8 mouse cellular contexts compared by ENCODE assay signal in the genomic region with DNA sequence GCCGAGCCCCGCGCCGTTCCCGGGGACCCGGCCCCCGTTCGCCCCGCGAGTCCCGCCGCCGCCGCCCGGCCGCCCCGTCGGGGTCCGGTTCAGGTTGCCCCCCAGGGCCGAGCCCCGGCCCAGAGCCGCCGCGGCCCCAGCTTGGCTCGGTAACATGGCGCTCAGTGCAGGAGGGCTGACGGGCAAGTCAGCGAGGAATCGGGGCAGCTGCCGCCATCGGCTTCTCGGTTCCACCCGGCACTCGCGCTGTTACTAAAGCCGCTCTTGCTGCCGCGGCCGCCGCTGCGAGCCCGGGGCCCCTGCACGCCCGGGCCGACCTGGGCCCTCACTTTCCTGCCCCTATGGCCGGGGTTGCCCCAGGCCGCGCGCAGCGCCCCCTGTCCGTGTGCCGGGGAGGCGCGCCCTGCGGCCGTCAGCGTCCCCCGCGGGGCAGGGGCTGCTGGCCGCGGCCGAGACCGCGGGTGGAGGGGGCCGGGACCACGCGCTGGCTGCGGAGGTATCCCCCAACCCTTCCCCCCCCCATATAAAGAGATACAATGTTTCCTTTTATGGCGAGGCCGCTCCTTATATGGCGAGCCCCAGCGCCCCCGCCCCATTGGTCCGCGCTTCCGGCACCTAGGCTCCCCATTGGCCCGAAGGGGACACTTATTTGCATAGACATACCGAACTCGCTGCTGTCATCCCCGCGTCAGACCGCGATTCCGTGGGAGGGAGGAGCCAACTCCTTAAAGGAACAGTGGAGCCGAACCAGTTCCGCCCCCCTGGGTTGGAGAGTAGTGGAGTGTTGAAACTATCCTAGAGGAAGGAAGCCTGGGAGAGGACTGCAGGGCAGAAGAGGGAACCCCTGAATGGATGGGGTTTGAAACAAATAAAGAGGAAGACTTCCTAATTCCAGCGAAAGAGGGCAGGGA. TPM values are rescaled to one million over a fixed set of nuclear protein-coding genes. Genes with fewer than 3 reads are reported as not detected.
A peak's percentile ranks its signal among the peaks of the same experiment; 100 is the strongest.
DNase-seq lines count a peak whose midpoint lies in the region; ATAC-seq and TF ChIP-seq lines count a peak whose summit lies in the region.

A gene (minus strand): TSS at position 503 of the 911 bp plus-strand sequence.

- ATAC-seq in erythroid progenitor cell, adult 5-6 weeks (replicated peaks; ENCODE audit: low FRiP score, poor library complexity, severe bottlenecking), result peak; percentile 95
- ATAC-seq in heart, embryonic 12.5 days (ENCODE audit: insufficient number of reproducible peaks, low FRiP score), result peak; percentile 93
- ATAC-seq in kidney, postnatal 0 days (replicated peaks; ENCODE audit: low FRiP score, low read depth), result peak; percentile 92
- peak; percentile 95 for ATAC-seq in liver, embryonic 11.5 days (replicated peaks; ENCODE audit: low FRiP score)
- ATAC-seq in stomach, embryonic 14.5 days (ENCODE audit: insufficient number of reproducible peaks, insufficient read depth, low FRiP score, low read depth), result peak; percentile 95

- peak; percentile 98 for DNase-seq in CD4-positive helper T cell, adult 2 months (ENCODE audit: low read depth, low spot score)
- peak; percentile 98 for DNase-seq in brain, embryonic 18.5 days (ENCODE audit: low read depth, low spot score)
- peak; percentile 100 for DNase-seq in kidney, postnatal 0 days (ENCODE audit: low spot score)
- peak; percentile 93 for DNase-seq in liver, embryonic 11.5 days (ENCODE audit: low spot score)
- DNase-seq in naive thymus-derived CD4-positive, alpha-beta T cell, adult 2 months (ENCODE audit: low read depth), result peak; percentile 97

- TF ChIP-seq CTCF in kidney, postnatal 0 days (IDR thresholded peaks at IDR 0.05; ENCODE audit: low read depth), result peak; percentile 44; the same call in 1 of the 2 replicates

- under 1% methylated on average over 81 of the region's 87 CpGs for WGBS in heart, embryonic 12.5 days
- under 1% methylated on average over 77 of the region's 87 CpGs for WGBS in kidney, postnatal 0 days
- WGBS in liver, embryonic 11.5 days, result under 1% methylated on average over 87 of the region's 87 CpGs
- under 1% methylated on average over 87 of the region's 87 CpGs for WGBS in stomach, embryonic 14.5 days

- H3K27ac ChIP-seq in heart, embryonic 12.5 days (ENCODE audit: poor library complexity, severe bottlenecking), result peak within 1 kb of the TSS; percentile 98
- H3K27ac ChIP-seq in kidney, postnatal 0 days, result peak within 1 kb of the TSS; percentile 92
- H3K27ac ChIP-seq in liver, embryonic 11.5 days (ENCODE audit: low read depth, low read length), result peak within 1 kb of the TSS; percentile 88
- H3K27ac ChIP-seq in stomach, embryonic 14.5 days (ENCODE audit: low read length), result peak within 1 kb of the TSS; percentile 97

- H3K4me1 ChIP-seq in heart, embryonic 12.5 days (replicated peaks), result peaks cover 41% of the 10 kb centered on the region
- peaks cover 28% of the 10 kb centered on the region for H3K4me1 ChIP-seq in kidney, postnatal 0 days (replicated peaks; ENCODE audit: insufficient read depth, low read length)
- peaks cover 32% of the 10 kb centered on the region for H3K4me1 ChIP-seq in liver, embryonic 11.5 days (replicated peaks; ENCODE audit: control insufficient read depth, insufficient read depth, low read length)
- H3K4me1 ChIP-seq in stomach, embryonic 14.5 days (ENCODE audit: control insufficient read depth, insufficient read depth, low read length), result peaks cover 19% of the 10 kb centered on the region

- H3K9me3 ChIP-seq in heart, embryonic 12.5 days (replicated peaks), result no peaks in the 10 kb centered on the region
- H3K9me3 ChIP-seq in kidney, postnatal 0 days (replicated peaks; ENCODE audit: low read length), result no peaks in the 10 kb centered on the region
- no peaks in the 10 kb centered on the region for H3K9me3 ChIP-seq in liver, embryonic 11.5 days (ENCODE audit: control insufficient read depth, low read length)
- no peaks in the 10 kb centered on the region for H3K9me3 ChIP-seq in stomach, embryonic 14.5 days (ENCODE audit: control insufficient read depth, low read depth, low read length)

- peak within 1 kb of the TSS; percentile 98 for H3K4me3 ChIP-seq in heart, embryonic 12.5 days
- peak within 1 kb of the TSS; percentile 79 for H3K4me3 ChIP-seq in kidney, postnatal 0 days (replicated peaks; ENCODE audit: low read depth, low read length)
- H3K4me3 ChIP-seq in liver, embryonic 11.5 days (ENCODE audit: low read depth, low read length), result peak within 1 kb of the TSS; percentile 90
- peak within 1 kb of the TSS; percentile 98 for H3K4me3 ChIP-seq in stomach, embryonic 14.5 days (ENCODE audit: low read depth, low read length)

- no peaks in the 10 kb centered on the region for H3K27me3 ChIP-seq in heart, embryonic 12.5 days (replicated peaks)
- H3K27me3 ChIP-seq in kidney, postnatal 0 days (ENCODE audit: insufficient read depth, low read length), result no peaks in the 10 kb centered on the region
- H3K27me3 ChIP-seq in liver, embryonic 11.5 days (replicated peaks; ENCODE audit: control insufficient read depth, insufficient read depth, low read length), result no peaks in the 10 kb centered on the region
- H3K27me3 ChIP-seq in stomach, embryonic 14.5 days (ENCODE audit: control insufficient read depth, insufficient read depth, low read length), result no peaks in the 10 kb centered on the region

- peaks cover 16% of the 10 kb centered on the region for H3K36me3 ChIP-seq in heart, embryonic 12.5 days
- H3K36me3 ChIP-seq in kidney, postnatal 0 days (ENCODE audit: insufficient read depth, low read length), result peaks cover 12% of the 10 kb centered on the region; the same call in 1 of the 2 replicates
- H3K36me3 ChIP-seq in liver, embryonic 11.5 days (ENCODE audit: control insufficient read depth, insufficient read depth, low read length), result peaks cover 8% of the 10 kb centered on the region
- H3K36me3 ChIP-seq in stomach, embryonic 14.5 days (ENCODE audit: control insufficient read depth, insufficient read depth, low read length), result peaks cover 16% of the 10 kb centered on the region

- peak within 1 kb of the TSS; percentile 100 for H3K9ac ChIP-seq in heart, embryonic 12.5 days
- peak within 1 kb of the TSS; percentile 90 for H3K9ac ChIP-seq in kidney, postnatal 0 days (ENCODE audit: low read depth, low read length)
- H3K9ac ChIP-seq in liver, embryonic 11.5 days (ENCODE audit: low read depth, low read length), result peak within 1 kb of the TSS; percentile 93
- H3K9ac ChIP-seq in stomach, embryonic 14.5 days (replicated peaks; ENCODE audit: low read depth, low read length), result peak within 1 kb of the TSS; percentile 100

- H3K4me2 ChIP-seq in heart, embryonic 12.5 days, result peak within 1 kb of the TSS; percentile 83
- peak within 1 kb of the TSS; percentile 94 for H3K4me2 ChIP-seq in kidney, postnatal 0 days (ENCODE audit: low read length)
- H3K4me2 ChIP-seq in liver, embryonic 11.5 days, result peak within 1 kb of the TSS; percentile 97
- H3K4me2 ChIP-seq in stomach, embryonic 14.5 days (replicated peaks; ENCODE audit: low read depth, low read length), result peak within 1 kb of the TSS; percentile 67

RNA-seq across cellular contexts. Expression of the gene that starts here (rescaled TPM):
- total RNA-seq in erythroid progenitor cell, adult 5-6 weeks (2015; ENCODE audit: low replicate concordance), result 12.2 and 23.8 TPM in 2 replicates
- 7.2 and 9.9 TPM in 2 replicates for total RNA-seq in erythroid progenitor cell, adult 5-6 weeks (2017; ENCODE audit: low replicate concordance)
- polyA plus RNA-seq in heart, embryonic 12.5 days (2016; fragmentation: Nextera tagmentation; extraction: Ambion mirVana), result 15.0 and 17.5 TPM in 2 replicates
- 5.5 and 6.0 TPM in 2 replicates for polyA plus RNA-seq in kidney, postnatal 0 days (2015; fragmentation: Nextera tagmentation; extraction: Ambion mirVana)
- polyA plus RNA-seq in liver, embryonic 11.5 days (2014; fragmentation: Nextera tagmentation; extraction: Ambion mirVana), result 5.6 and 9.2 TPM in 2 replicates
- 12.2 and 15.7 TPM in 2 replicates for polyA plus RNA-seq in stomach, embryonic 14.5 days (2014; fragmentation: Nextera tagmentation; extraction: Ambion mirVana)

Comparison
In these comparisons a context has a peak if more than half of its experiments do, and no peak if none do; other contexts are left out.
1. Peak in every context shown above with its lines: DNase-seq, ATAC-seq, H3K4me3 ChIP-seq and H3K27ac ChIP-seq.